Mouse (Mus musculus) thymus, postnatal 0 days (tissue): ENCODE measurements at regions not wholly inside any gene's neighbourhood (a gene's known extent, or its start where the extent isn't known, plus 50 kb on each side); places are given as distances from the start of the nearest gene placed in this dataset.

Source experiments
- DNase-seq: peaks from one replicate; pipeline ENCODE4 v3.0.0-alpha.2; 2015; ENCODE audit warnings: low spot score

DNA sequence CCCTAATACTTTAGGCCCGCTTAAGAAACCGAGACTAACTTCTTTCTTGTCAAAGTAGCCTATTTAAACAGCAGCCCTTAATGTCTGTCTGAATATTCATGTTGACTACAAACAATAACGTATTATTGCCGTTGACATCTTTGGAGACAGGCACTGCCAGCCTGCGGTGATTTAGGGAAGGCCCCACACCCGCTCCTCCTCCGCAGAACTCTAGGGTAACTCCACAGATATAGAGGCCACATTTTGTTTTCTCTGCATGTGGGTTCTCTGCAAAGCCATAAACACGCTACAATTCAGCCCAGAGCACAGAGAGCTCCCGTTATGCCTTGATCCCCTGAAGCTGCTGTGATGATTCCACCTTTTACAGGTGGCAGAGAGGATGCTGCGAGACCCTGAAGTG, 366.8 kb upstream of the Mki67 start:
- DNase-seq = no peak

DNA sequence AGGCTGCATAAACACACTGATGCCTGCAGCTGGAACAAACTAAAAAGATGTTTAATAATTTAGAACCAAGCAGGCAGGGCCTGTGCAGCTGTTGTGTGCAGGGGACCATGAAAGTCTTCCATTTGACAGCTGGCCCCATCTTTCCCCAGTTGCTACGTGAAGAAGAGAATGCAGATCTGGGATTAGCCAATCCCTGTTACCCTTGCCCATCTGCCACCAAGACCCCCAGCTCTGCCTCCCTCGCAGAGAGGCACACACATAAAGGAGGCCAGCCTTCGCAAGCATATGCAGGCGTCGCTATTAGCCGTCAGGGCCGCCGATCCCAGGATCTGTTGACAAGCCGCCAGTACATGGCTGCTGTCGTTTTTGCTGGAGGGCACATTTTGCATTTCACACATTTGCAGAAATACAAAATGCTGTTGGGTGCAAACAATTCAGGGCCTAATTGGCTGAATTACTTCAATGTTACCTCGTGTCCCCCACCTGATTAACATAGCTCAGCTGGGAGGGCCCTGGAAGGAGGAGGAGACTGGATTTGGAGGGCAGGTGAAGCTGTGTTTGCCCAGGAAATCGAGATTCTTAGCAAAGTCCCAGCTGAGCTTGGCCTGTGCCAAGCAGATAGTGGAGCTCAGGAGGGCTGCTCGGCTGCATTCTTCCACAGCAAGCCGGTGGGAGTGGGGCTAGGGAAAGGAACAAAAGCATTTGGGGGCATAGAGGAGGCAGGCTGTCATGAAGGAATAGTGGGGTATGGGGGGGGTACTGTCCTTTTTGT, 367.6 kb upstream of the Mki67 start:
- no peak for DNase-seq

DNA sequence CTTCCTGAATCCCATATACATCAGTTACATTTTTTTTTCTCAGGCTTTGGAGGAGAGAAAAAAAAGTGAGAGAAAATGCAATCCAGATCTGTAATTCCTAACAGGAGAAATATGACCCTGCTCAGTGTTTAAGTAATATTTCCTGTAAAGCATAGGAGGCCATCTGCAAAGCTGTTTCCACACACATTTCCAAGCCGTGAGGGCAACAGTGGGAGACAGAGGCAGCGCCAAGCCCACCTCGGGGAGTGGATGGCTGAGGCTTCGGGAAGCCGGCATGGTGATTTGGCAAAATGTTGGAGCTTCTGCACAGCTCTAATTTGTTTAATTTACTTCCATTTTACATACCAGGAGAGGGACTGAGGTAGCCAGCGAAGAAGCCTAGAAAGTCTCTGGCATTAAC, 372.6 kb upstream of the Mki67 start:
- no peak for DNase-seq

DNA sequence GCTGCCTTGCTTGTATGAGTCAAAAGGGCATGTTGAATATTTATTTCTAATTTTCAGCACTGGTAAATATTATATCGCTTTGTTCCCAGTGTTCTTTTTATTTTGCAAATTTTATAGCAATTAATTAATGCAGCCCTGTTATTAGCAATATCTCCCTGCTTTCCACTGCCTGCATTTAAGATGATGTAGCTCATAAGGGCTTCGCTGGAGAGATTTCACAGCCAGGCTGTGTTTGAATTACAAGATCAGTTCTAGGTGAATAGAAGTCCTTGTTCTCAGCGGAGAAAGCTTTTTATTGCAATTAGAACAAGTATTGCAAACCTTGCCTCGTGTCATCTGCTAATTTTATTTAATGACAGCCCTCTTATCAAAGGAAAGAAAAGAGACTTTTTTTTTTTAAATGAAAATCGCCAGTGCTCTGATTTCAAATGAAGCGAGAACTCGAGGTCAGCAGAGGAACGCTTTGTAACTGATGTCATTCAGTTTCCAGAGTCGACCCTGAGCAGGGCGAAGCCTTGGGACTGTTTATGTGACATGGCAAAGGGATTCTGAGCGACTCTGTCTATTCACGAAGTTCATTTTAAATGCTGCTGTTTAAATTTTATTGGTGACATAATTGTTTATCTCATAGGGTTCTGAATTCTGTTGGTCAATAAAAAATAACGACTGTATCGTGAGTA, 378.7 kb upstream of the Mki67 start:
- DNase-seq = no peak

DNA sequence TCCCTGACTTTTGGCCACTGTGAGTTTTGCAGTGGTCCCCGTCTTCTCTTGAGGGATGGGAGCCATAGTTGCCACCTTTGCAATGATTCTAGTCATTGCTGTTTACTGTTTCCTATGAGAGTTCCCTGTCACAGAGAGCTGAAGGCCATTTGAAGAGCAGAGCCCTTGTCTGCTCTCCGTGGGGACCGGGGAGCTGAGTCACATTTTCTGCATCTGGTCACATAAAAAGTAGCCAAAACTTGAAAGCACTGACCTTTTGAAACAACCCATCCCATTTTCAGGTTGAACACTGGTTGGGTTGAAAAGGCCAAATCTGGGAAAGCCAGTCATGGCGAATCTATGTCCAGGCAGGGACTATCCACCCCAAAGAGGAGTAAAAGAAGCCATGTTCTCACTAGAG, 387.9 kb upstream of the Mki67 start:
- no peak for DNase-seq

DNA sequence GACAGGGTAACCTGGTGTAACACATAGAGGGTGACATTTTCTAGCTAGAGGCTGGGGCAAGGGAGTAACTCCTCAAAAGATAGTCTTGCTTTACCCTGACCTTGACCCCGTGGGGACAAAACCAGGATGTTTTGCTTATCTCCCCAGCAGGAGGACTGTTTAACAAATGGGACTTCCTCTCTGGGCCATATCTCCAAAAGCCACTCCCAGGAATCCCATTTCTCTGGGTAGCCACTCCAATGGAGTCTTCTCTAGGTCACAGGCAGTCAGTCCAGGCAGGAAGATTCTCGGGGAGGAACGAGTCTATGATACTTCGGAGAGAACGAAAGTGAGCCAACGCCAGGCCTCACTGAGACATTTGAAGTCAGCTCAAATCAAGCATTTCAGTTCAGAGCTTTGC, 396.0 kb upstream of the Mki67 start:
- DNase-seq = no peak

DNA sequence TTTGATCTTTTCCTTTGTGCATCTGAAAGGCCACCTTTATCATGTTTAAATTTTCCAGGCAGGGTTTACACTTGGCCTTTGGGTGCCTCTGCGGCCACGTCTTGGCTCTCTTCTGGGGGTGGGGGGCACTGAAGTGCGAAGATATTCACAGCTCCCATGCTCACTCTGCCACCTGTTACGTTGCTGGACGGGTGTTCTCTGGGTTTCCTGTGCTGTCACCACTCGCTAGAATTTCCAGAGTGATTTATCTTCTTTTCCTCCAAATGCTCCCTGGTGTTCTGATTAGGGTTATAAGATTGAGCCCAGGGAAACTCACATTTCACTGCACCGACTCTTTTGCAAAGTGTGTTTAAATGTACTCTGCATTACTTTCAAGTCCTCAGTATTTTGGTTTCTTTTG, 404.8 kb upstream of the Mki67 start:
- DNase-seq = no peak

DNA sequence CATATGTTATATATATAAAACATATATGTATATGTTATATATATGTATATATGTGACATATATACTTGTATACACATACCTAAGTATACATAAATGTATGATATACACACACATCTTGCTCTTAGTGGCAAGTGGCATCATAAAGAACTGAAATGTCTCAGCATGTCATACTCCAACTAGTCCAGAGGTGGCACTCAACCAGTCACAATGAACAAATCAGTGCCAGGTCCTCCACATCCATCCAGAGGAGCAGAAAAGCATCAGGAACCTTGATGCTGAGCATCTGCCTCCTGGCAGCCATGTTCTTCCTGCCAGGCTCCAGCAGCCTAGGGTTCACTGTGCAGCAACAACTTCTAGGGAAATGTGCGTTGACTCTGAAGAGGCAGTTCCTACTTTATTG, 405.2 kb upstream of the Mki67 start:
- no peak for DNase-seq

DNA sequence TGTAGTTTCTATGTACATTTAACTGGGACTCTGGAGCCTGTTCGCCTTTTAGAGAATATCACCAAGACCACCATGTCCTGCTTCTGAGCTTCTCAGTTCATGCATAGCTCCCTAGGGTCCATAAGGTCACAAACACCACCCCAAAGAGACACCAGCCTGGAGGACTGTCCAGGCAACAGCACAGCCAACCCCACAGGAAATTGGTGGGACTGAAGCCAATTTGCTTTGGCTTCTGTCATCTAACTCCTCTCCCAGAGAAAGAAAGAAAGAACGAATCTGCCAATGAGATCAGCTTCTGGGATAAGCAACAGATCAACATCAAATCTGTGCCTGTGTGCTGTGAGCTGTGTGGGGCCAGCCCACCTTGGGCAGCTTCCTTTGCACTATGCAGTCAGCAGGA, 408.6 kb upstream of the Mki67 start:
- DNase-seq = no peak

DNA sequence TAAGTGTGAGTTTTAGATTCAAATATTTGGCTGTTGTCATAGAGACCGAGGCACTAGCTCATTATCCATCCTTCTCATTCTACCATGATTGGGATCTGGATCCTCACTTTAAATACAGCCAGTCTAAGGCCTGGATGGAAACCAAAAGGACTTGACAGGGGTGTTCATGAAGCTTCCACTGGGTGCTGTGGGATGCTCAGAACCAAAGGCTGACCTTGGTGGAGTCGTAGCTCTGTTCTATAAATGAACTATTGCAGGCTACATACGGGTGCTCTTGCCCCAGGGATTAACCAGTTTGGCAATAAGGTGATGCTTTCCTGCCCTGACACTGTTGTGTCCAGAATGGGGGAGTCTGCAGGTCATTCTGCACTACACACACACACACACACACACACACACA, 410.2 kb upstream of the Mki67 start:
- DNase-seq = no peak

DNA sequence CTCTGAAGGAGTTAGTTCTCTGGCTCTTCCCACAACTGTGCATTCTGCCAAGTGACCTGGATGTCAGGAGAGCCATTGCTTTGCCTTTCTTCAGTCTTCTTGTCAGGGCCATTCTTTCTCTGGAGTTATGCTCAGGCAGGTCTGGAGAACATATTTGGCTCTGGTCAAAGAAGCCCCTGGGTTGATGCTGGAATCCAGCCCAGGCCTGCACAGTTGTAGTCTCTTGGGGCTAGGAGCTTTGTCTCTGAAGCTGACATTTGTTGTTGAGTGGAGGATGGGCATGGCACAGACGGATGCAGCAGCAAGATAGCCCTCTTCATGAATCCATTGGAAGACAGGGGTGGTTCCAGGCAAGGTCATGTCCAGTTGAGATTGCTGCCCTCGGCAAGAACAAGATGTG, 411.4 kb upstream of the Mki67 start:
- no peak for DNase-seq

DNA sequence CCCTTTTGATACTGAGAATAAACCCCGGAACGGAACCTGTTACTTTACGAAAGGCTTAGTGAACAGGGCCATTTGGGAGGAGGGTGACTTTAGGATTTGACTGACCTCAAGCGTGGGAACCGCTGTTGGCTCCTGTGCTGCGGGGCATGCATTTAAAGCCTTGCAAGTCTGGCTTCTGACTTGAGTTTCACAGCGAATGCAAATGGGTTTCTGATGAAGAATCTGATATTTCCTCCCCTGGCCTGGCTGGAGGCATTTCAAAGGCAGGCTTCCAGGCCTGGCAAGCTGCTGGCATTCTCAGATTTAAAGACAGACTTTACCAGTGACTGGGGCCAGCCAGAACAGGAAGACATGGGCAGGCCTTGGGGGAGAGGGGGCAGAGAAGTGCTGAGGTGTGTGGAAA, 413.6 kb upstream of the Mki67 start:
- DNase-seq = no peak

DNA sequence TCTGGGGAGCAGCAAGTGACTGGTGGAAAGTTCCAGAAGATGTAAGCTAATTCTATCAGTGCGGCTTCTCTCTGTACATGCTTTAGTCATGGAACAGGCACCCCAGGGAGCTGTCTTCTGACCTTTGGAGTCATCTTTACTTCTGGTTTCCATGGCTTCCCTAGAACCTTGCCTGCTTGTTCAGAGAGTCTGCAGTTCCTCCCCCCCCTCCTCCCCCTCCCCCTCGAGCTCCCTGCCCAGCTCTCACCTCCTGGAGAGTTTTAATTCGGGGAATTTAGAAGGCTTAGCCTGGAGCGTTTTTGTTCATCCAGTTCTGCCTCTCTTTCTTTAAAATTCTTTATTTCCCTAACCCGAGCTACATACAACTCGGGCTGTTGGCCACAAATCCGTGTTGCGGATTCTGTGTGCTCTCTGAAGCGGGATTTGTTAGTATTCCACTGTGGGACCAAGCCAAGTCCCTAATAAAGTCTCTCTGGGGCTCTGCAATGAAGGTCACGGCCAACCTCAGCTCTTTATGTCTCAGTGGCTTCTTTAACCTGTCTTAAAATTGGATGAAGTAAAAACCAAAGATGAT, 414.6 kb upstream of the Mki67 start:
- DNase-seq = no peak

DNA sequence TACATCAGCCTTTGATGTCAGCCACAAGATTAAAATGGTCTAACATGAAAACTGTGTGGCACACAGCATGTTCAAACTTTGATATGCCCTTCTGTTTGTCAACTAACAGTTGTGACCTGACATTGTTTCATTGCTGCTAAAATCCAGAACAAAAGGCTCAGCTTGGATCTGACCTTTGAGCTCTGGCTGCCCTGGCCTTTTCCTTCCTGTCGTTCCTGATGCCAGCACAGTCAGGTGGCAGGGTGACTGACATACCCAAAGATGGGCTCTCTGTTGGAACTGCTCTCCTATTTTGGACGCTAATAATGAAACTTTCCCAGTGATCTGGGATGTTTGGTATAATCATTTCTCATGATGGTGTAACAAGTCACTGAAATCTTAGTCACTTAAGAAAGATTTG, 416.8 kb upstream of the Mki67 start:
- no peak for DNase-seq

DNA sequence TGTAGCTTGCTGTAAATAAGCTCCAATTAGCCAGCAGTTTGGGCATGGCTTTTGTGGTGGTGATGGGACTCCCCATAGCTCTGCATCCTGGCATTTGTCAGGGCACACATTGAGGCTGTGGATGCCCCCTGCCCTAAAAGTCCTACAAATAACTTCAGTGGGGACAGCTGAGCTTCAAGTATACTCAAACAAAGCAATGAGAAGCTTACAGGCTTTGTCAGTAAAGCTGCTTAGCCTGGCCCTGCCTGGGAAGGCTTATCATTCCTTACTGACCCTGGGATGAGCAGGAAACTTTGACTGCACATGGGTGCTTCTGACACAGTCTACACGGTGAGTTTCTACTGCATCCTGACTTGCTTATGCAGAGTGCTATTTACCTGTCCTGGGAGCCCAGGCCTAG, 420.5 kb upstream of the Mki67 start:
- DNase-seq = no peak

DNA sequence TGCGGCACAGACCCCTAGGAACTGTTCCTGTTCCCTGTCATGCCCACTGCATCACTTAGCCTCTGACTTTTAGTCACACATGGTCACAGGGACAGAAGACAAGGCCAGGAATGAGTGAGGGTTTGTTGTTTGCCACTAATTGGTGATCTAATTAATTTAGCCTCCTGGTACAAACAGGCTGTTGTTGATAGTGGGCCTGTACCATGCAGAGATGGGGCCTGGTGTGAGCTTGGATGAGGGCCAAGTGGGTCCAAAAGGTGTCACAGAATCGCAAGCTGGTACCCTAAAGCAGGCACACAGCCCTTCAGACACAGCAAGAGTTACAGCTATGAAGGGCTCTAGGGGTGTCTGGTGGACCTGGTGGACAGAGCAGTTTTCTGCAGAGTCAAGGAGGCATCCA, 421.2 kb upstream of the Mki67 start:
- no peak for DNase-seq

DNA sequence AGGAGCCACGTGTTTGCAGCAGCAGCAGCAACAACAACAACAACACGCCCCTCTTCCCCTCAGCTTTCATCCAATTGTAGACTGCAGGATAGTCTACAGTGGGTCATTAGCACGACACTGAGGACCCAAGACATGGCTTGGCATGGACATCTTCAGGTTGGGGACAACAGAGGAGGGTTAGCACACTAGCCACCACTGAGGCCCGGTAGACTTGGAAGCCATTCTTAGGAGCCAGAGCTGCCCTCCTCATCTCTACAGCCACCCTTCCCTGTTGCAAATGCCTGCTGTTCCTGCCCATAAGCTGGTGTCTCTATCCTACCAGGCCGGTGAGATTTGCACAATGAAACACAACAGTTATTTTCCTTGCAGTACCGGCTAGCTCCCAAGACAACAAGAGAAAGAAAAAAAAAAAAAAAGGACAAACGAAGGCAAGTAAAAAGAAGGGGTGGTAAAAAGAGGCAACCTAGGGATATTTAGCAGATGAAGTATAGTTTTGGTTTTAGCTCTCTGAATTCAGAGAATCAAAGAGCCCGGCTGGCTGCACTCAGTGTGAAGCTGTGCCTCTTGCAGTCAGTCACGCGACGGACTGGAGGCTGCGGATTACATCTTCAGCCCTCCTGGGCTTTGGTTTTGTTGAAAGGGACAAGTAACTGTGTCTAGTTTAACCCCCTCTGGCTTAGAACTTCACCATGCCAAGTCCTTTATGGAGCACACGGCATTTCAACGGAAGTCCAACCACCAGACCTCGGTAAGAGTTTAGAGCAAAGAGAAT, 421.9 kb upstream of the Mki67 start:
- DNase-seq = no peak

DNA sequence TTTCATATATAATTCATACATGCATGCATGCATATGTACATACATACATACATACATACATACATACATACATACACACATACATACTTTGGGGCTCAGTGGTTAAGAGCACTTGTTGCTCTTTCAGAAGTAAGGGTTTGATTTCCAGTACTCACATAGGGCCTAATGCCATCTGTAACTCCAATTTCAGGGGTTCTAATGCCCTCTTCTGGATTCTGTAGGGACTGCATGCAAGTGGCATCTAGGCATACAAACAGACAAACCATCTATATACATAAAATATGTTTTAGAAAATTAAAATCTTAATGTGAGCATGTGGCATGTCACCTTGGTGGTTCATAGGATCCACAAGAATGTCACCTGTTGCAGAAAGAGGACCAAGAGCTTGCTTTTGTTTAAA, 426.7 kb upstream of the Mki67 start:
- DNase-seq = peak; percentile 24

DNA sequence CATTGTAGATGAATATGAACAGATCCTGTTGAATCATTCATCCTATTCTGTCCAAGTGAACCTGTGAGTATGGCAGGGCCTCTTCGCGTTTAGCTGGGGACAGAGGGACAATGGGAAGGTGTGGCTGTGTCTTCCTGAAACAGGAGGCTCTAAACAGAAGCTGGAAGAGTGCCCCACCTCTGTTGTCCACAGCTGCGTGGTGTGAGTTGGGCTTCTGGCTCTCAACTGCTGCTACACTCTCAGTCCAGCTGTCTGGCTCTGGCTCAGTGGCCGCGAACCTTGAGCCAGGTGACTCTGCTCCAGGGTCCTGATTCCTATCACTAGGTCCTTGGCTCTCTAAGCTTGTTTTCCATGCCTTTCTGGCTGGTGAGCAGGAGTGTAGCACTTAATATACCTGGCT, 434.0 kb upstream of the Mki67 start:
- no peak for DNase-seq

DNA sequence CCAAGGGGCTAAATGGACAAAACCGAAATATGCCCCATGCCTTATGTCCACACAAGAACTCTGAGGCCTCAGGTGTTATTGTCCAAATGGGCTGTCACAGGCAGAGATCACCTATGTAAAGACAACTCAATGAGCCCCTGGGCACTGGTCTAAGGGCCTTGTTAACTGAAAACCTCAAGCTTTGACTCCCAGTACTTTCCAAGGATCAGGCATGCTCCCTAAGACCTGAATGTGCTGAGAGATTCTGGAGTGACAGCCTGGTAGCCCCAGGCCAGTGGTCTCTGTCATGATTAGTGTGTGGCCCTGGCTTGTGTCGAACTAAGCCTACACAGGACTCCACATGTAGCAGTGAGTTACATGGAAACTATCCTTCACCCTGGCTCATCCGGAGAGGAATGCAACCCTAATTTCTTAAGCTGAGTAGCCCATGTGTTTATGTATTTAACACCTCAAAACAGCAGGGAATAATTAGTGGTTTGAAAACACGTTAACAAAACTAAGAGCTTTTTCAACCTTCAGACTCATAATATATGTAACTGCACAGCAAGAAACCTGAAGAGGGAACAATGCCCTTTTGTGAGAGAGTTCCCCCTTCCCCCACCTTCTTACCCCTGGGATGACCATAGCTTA, 435.3 kb upstream of the Mki67 start:
- DNase-seq = no peak

DNA sequence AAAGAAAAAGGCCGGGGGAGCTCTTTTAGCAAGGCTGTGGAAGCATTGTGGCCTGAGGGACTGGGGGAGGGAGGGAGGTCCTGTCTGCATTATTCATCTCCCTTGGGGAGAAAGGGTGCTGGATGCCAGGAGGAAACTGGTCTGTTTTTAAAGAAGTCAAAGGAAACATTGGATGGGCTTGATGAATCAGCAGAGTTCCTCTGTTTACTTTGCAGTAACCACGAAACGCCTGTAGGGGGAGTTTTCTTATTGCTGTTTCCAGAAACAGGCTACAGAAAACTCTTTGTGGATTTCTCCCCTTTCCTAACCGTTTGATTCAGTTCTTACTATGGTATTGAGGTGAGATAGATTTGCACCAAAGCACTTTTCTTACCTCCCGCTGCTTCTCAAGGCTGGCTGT, 436.3 kb upstream of the Mki67 start:
- DNase-seq = peak; percentile 25

DNA sequence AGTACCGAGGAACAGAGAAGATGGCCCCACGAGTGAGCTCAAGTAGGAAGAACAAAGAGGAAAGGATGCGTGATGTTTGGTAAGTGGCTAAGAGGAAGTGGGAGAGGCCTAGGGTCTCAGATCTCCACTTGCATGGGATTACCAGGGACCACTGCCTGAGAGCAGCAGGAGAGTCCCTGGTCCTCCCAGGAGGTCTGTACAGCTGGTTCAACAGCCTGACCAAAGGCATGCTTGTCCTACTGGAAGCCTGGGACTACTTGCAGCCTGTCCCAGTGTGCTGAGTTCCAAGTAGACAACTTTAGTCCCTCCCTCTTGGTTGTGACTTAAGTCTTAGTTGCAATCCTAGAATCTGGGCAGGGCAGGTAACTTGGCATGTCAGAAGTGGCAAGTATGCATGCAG, 437.5 kb upstream of the Mki67 start:
- no peak for DNase-seq
